Mouse (Mus musculus): ENCODE results near the gene Tpcn1. TPM values are rescaled to one million over a fixed set of nuclear protein-coding genes. Genes with fewer than 3 reads are reported as not detected.

The Tpcn1 gene
- polyA plus RNA-seq, 1 experiment from 2014 or later, result 24.8 TPM

- 86% methylated on average over 25 of the region's 26 CpGs for WGBS
- no peak overlapping the region for H3K4me3 ChIP-seq (ENCODE audit: low read depth, low read length)
- H3K27ac ChIP-seq (replicated peaks; ENCODE audit: low read depth, low read length), result peak overlapping the region; percentile 74; the same call in 1 of the 2 replicates
- DNase-seq (ENCODE audit: low spot score) (no peak), ATAC-seq (ENCODE audit: low read depth) (no peak)
- H3K4me1 ChIP-seq (ENCODE audit: control insufficient read depth, insufficient read depth, low read length), result peaks cover 22% of the 10 kb centered on the region
- H3K9me3 ChIP-seq (ENCODE audit: control insufficient read depth, low read length), result no peaks in the 10 kb centered on the region
- no peaks in the 10 kb centered on the region for H3K27me3 ChIP-seq (replicated peaks; ENCODE audit: control insufficient read depth, insufficient read depth, low read length)
- peak overlapping the region; percentile 8; the same call in 1 of the 2 replicates for H3K4me2 ChIP-seq (ENCODE audit: low read depth, low read length)
- H3K9ac ChIP-seq (ENCODE audit: low read depth, low read length), result no peak overlapping the region
- H3K36me3 ChIP-seq (ENCODE audit: control insufficient read depth, insufficient read depth, low read length), result peaks cover 50% of the 10 kb centered on the region
These were observed 8.4 kb downstream of the Tpcn1 start for GRCm38 (mm10) chr5:120579898-120580626.

- peak; percentile 62 for ATAC-seq (ENCODE audit: low read depth)
- peaks cover 22% of the 10 kb centered on the region for H3K4me1 ChIP-seq (ENCODE audit: control insufficient read depth, insufficient read depth, low read length)
- H3K4me2 ChIP-seq (ENCODE audit: low read depth, low read length), result peak overlapping the region; percentile 8; the same call in 1 of the 2 replicates
- no peaks in the 10 kb centered on the region for H3K9me3 ChIP-seq (ENCODE audit: control insufficient read depth, low read length)
- WGBS, result 24% methylated on average over 23 of the region's 26 CpGs
- peak overlapping the region; percentile 74 for H3K27ac ChIP-seq (replicated peaks; ENCODE audit: low read depth, low read length)
- H3K4me3 ChIP-seq (ENCODE audit: low read depth, low read length), result no peak overlapping the region
- peaks cover 44% of the 10 kb centered on the region for H3K36me3 ChIP-seq (ENCODE audit: control insufficient read depth, insufficient read depth, low read length)
- peak; percentile 87 for DNase-seq (ENCODE audit: low spot score)
- H3K9ac ChIP-seq (ENCODE audit: low read depth, low read length), result peak overlapping the region; percentile 26; the same call in 1 of the 2 replicates
- H3K27me3 ChIP-seq (replicated peaks; ENCODE audit: control insufficient read depth, insufficient read depth, low read length), result no peaks in the 10 kb centered on the region
These were observed 9.1 kb downstream of the Tpcn1 start for GRCm38 (mm10) chr5:120579211-120579897.

GRCm38 (mm10) chr5:120578504-120579081 lies 9.9 kb downstream of the Tpcn1 start:
- peak overlapping the region; percentile 8; the same call in 1 of the 2 replicates for H3K4me2 ChIP-seq (ENCODE audit: low read depth, low read length)
- peaks cover 36% of the 10 kb centered on the region for H3K36me3 ChIP-seq (ENCODE audit: control insufficient read depth, insufficient read depth, low read length)
- peak; percentile 79 for DNase-seq (ENCODE audit: low spot score)
- H3K27me3 ChIP-seq (replicated peaks; ENCODE audit: control insufficient read depth, insufficient read depth, low read length), result no peaks in the 10 kb centered on the region
- 18% methylated on average over 12 of the region's 12 CpGs for WGBS
- H3K4me3 ChIP-seq (ENCODE audit: low read depth, low read length), result 0 out of 2 replicates have a peak overlapping the region, but pooled peaks have one; percentile 2
- H3K4me1 ChIP-seq (ENCODE audit: control insufficient read depth, insufficient read depth, low read length), result peaks cover 22% of the 10 kb centered on the region
- peak; percentile 31; the same call in 1 of the 2 replicates for ATAC-seq (ENCODE audit: low read depth)
- H3K9me3 ChIP-seq (ENCODE audit: control insufficient read depth, low read length), result no peaks in the 10 kb centered on the region
- peak overlapping the region; percentile 26; the same call in 1 of the 2 replicates for H3K9ac ChIP-seq (ENCODE audit: low read depth, low read length)
- H3K27ac ChIP-seq (replicated peaks; ENCODE audit: low read depth, low read length), result peak overlapping the region; percentile 74

- H3K36me3 ChIP-seq (ENCODE audit: control insufficient read depth, insufficient read depth, low read length), result peaks cover 30% of the 10 kb centered on the region
- WGBS, result 37% methylated on average over 10 of the region's 10 CpGs
- H3K4me1 ChIP-seq (ENCODE audit: control insufficient read depth, insufficient read depth, low read length), result peaks cover 22% of the 10 kb centered on the region
- H3K9me3 ChIP-seq (ENCODE audit: control insufficient read depth, low read length), result no peaks in the 10 kb centered on the region
- DNase-seq (ENCODE audit: low spot score) (no peak), ATAC-seq (ENCODE audit: low read depth) (peak; percentile 28; the same call in 1 of the 2 replicates)
- 0 out of 2 replicates have a peak overlapping the region, but pooled peaks have one; percentile 8 for H3K4me2 ChIP-seq (ENCODE audit: low read depth, low read length)
- H3K9ac ChIP-seq (ENCODE audit: low read depth, low read length), result no peak overlapping the region
- H3K27me3 ChIP-seq (replicated peaks; ENCODE audit: control insufficient read depth, insufficient read depth, low read length), result no peaks in the 10 kb centered on the region
- H3K27ac ChIP-seq (replicated peaks; ENCODE audit: low read depth, low read length), result peak overlapping the region; percentile 74
- H3K4me3 ChIP-seq (ENCODE audit: low read depth, low read length), result no peak overlapping the region
These were observed 10.5 kb downstream of the Tpcn1 start for GRCm38 (mm10) chr5:120577935-120578441.

GRCm38 (mm10) chr5:120576781-120577301 lies 11.6 kb downstream of the Tpcn1 start:
- Histone ChIP-seq H3K9ac (ENCODE audit: low read depth, low read length) (no peak overlapping the region), H3K4me1 (ENCODE audit: control insufficient read depth, insufficient read depth, low read length) (peaks cover 22% of the 10 kb centered on the region), H3K4me2 (ENCODE audit: low read depth, low read length) (no peak overlapping the region), H3K4me3 (ENCODE audit: low read depth, low read length) (no peak overlapping the region), H3K36me3 (ENCODE audit: control insufficient read depth, insufficient read depth, low read length) (peaks cover 19% of the 10 kb centered on the region; the same call in 1 of the 2 replicates), H3K27me3 (replicated peaks; ENCODE audit: control insufficient read depth, insufficient read depth, low read length) (no peaks in the 10 kb centered on the region), H3K27ac (replicated peaks; ENCODE audit: low read depth, low read length) (no peak overlapping the region), H3K9me3 (ENCODE audit: control insufficient read depth, low read length) (no peaks in the 10 kb centered on the region)
- WGBS, result 70% methylated on average over 11 of the region's 11 CpGs
- DNase-seq (ENCODE audit: low spot score) (no peak), ATAC-seq (ENCODE audit: low read depth) (no peak)

- Histone ChIP-seq H3K27me3 (replicated peaks; ENCODE audit: control insufficient read depth, insufficient read depth, low read length) (no peaks in the 10 kb centered on the region), H3K9me3 (ENCODE audit: control insufficient read depth, low read length) (no peaks in the 10 kb centered on the region), H3K4me1 (ENCODE audit: control insufficient read depth, insufficient read depth, low read length) (peaks cover 33% of the 10 kb centered on the region), H3K4me3 (ENCODE audit: low read depth, low read length) (no peak overlapping the region), H3K27ac (replicated peaks; ENCODE audit: low read depth, low read length) (no peak overlapping the region), H3K9ac (ENCODE audit: low read depth, low read length) (no peak overlapping the region), H3K4me2 (ENCODE audit: low read depth, low read length) (no peak overlapping the region), H3K36me3 (ENCODE audit: control insufficient read depth, insufficient read depth, low read length) (no peaks in the 10 kb centered on the region; the same call in 1 of the 2 replicates)
- ATAC-seq (ENCODE audit: low read depth) (no peak), DNase-seq (ENCODE audit: low spot score) (no peak)
- WGBS, result 72% methylated on average over 10 of the region's 10 CpGs
These were observed 13.9 kb downstream of the Tpcn1 start for GRCm38 (mm10) chr5:120574469-120575063.

DNA sequence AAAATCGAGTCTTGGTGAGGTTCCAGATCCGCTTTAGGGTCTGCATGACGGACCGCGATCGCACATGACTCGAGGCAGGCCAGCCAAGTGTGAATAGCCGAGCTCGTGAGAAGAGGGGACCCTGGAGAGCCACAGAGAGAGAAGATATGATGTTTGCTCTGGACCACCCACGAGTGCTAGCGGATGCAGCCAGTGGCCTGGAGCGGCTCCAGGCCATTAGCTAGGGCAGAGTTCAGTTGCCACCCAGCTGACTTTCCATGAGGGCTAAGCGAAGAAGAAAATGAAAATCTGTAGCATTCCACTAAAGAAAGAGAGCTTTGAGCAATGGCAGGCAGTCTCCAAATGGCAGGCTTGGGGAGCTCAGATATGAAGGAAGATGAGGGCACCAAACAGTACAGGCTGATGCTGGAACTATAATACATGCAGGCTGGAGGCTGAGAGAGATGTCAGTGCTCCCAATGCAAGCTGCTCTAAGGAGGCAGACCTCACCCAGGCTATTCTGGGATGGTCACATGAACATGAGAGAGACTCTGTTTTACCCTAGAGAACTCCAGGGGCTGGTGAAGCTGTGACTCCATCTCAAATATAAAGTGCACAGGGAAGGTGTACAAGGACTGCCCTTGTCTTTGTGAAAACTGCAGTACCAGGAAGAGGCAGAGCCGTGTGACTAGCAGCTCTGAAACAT lies 17.3 kb downstream of the Tpcn1 start:
- ATAC-seq (ENCODE audit: low read depth), result no peak
- peak overlapping the region; percentile 35; the same call in 1 of the 2 replicates for H3K27ac ChIP-seq (replicated peaks; ENCODE audit: low read depth, low read length)
- no peaks in the 10 kb centered on the region for H3K27me3 ChIP-seq (replicated peaks; ENCODE audit: control insufficient read depth, insufficient read depth, low read length)
- no peak overlapping the region for H3K4me2 ChIP-seq (ENCODE audit: low read depth, low read length)
- WGBS, result 49% methylated on average over 14 of the region's 14 CpGs
- no peaks in the 10 kb centered on the region for H3K36me3 ChIP-seq (ENCODE audit: control insufficient read depth, insufficient read depth, low read length)
- no peaks in the 10 kb centered on the region for H3K9me3 ChIP-seq (ENCODE audit: control insufficient read depth, low read length)
- DNase-seq (ENCODE audit: low spot score), result peak; percentile 70
- H3K9ac ChIP-seq (ENCODE audit: low read depth, low read length), result no peak overlapping the region
- no peak overlapping the region for H3K4me3 ChIP-seq (ENCODE audit: low read depth, low read length)
- H3K4me1 ChIP-seq (ENCODE audit: control insufficient read depth, insufficient read depth, low read length), result peaks cover 45% of the 10 kb centered on the region
